Mouse (Mus musculus): ENCODE data around the gene Fat1.

Gene Fat1

DNA sequence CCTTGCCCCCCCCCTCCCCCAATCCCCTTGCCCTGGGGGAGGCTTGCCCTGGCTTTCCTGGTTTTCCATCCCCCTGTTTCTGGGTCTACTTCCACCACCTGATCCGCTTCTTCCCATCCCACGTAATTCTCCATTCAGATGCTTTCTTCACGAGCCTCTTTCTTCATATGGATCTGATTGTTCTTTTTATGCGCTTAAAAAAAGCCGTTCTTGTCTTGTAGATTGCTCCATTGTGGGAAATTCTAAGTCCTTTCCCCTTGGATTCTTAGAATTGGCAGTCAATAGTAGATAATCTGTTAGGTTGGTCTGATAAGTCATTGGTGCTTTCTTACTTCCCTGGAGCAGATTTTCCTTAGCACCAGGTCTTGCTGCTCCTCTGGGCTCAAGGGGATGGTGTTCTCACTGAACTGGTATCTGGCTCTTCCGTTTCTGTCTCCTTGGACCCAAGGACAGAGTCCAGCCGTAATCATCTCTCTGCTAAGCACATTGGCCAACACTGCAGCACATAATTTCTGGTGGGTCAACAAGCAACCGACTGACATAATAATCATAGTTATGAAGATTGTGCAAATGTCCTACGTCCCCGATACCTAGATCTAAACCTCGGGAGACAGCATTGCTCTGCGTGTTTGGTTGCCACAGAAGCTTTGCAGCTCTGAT is 27.5 kb downstream of the Fat1 start:
- DNase-seq, result no peak

GRCm38 (mm10) chr8:44967521-44968039 is 32.3 kb downstream of the Fat1 start:
- DNase-seq, result no peak

DNA sequence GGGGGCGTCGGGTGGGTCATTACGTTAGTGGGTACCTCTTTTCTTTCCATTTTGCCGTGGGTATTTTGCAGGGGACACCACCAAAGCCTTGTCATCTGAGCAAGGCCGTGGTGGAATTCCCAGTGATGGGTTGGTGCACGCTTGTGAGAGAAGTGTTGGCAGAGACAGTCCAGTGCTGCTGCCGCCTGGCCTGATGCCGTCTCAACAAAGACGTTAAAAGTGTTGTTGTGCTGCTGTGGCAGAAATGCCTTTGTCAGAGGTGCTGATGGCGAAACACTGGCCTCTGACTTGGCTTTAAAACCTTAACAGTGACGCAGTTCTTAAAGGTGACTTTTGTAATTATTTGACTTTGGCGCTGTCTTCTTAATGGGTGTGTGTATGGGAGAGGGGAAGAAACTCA is 34.8 kb downstream of the Fat1 start:
- DNase-seq, result no peak

DNA sequence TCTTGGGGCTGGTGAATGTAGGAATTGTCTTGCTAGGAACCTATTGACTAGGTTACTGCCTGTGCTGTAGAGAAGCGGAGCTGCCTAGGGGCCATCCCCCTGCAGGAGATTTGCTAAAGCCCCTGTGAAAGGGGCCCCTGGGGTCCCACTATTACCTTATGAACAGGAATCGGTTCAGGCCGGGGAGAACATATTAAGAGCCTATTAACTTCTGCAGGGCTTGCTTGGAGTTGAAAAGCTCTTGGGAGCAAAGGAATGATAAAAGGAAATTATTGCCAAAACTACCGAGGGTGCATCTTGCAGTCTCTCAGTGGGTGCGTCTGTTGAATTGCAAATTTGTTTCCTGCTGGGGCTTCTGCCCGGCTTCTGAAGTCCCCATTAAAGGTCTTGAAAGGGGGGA is 36.1 kb downstream of the Fat1 start:
- no peak for DNase-seq

- DNase-seq, result no peak
Measured at GRCm38 (mm10) chr8:44971964-44972363, 36.7 kb downstream of the Fat1 start.

- no peak for DNase-seq
Measured at GRCm38 (mm10) chr8:44975113-44975512, 39.9 kb downstream of the Fat1 start.

DNA sequence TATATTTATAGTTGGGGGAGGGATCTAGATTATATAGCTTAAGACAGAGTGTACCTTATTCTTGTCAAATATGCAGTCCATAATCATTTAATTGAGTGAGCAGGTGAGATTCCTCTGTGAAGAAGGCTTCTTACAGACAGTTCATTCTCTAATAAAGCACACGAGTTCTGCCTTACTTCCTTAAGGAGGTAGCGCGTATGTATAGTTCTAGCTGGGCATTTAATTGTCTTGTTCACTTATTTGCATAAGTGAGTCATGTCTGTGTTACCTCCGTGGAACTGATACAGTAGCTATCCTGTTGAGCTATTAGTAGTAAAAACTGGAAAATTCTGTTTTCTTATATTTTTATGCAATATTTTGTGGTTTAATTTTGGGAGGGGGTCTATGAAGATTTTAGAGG is 40.4 kb downstream of the Fat1 start:
- no peak for DNase-seq

DNA sequence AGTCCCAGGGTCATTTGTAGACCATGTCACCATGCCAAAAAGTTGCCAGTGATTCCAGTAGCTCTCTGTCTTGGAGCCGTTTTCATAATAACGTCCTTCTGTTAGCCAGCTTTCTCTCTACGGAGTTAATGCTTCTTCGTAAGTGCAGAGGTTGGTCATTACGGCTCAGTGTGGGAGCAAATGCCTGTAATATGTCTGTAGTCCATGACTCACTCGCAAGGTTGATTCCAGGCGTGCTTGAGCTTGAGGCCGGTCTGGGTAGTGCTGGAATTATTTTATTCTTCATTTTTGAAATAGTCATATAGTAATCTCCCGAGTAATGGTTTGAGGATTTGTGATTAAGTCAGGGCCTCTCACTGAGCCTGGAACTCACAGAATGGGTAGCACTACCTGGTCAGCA is 43.4 kb downstream of the Fat1 start:
- no peak for DNase-seq

DNA sequence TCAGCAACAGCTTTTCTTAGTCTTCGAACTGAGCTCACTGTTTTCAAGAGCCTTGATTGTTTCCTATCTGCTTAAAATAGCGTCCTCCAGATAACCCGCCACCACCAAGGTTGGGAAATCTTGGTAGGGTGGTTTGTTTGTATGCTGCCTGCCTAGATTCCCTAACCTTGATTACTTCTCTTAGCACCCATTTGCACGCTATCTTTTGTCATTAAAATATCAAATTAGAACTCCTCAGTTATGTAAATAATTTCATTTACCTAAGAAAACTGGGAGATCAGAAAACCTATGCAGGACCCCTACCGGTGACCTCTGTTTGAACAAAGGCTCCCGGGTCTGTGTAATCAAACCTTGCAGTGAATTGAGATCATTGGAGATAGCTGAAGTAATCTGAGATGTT is 44.0 kb downstream of the Fat1 start:
- no peak for DNase-seq

DNA sequence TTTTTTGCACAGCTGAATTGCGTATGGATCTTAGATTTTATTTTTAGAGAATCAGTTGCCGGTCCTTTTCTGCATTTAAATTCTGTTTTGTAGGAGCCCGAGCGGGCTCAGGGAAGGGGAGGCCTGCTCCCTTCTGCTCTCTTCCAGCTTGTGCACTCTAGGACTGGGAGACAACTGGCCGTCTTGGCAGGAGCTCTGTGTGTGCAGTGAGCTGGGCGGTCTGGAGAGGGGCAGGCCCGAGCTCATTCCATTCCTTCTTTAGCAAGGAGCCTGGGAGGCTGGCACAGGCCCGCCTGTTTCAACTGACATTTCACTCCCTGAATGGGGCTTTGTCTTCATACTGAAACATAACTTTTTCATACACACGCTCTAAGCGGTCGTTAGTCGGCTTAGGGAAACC is 44.8 kb downstream of the Fat1 start:
- peak; percentile 75 for DNase-seq

DNA sequence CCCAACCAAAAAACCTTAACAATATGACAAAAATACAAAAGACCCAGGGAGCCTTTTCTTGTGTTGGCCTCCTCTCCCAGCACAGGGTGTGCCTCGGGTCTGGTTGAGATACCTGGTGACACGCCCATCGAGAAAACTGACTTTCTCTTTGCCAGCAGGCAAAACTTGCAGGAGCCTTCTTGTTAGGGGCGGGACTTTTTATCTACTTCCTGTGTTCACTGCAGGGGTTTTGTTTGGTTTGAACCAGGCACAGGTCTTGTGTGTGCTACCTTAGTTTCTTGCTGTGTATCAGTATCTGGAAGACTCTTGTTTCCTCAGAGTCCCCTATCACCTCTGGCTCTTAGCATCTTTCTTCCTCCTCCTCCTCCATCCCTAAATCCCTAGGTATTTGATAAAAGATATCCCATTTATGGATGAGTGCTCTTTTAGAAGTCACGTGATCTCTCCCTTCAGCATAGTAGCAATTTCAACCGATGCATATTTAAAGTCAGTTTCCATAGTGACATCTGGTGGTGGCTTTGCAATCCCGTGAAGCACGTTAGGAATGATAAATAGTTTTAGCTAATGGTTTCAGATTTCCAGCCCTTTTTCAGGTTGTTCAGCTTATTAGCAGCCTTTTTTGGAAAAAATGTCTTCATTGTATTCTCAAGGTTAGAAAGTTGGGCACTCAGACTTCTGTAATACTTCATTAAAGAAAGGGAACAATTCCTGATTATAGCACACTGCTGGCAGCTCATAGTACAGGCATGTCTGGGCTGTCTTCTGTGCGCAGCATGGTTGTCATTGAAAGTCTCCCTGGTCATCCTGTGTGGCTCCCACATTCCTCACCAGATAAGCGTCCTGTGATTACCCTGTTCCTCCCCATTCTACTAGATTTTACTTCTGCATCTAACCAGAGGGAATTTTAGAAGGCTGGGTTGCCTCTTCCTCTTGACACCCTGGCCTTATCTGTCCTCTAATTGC is 50.4 kb downstream of the Fat1 start:
- DNase-seq, result peak; percentile 70

- no peak for DNase-seq
Measured at GRCm38 (mm10) chr8:44991700-44992487, 56.6 kb downstream of the Fat1 start.

- DNase-seq, result no peak
Measured at GRCm38 (mm10) chr8:44992664-44993063, 57.4 kb downstream of the Fat1 start.

- no peak for DNase-seq
Measured at GRCm38 (mm10) chr8:44993376-44993775, 58.1 kb downstream of the Fat1 start.

- DNase-seq, result no peak
Measured at GRCm38 (mm10) chr8:44996493-44996892, 61.2 kb downstream of the Fat1 start.

DNA sequence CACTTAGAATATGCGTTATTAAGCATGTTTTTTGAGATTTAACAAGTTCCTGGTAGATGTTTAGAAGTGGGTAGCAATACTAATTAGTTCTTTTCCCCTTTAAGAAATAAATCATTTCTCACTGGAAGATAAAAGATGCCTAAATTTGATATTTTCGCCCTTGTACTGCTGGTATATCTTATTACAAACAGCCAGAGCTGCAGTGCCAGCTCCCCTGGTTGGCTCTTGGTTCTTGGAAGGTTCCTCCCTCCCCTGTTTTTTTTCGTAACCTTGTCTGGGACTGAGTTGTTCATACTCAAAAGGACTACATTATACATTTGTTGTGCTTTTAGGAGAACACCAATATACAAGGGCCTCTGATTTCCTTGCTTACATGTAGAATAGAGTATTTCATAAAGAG is 62.1 kb downstream of the Fat1 start:
- DNase-seq, result no peak

DNA sequence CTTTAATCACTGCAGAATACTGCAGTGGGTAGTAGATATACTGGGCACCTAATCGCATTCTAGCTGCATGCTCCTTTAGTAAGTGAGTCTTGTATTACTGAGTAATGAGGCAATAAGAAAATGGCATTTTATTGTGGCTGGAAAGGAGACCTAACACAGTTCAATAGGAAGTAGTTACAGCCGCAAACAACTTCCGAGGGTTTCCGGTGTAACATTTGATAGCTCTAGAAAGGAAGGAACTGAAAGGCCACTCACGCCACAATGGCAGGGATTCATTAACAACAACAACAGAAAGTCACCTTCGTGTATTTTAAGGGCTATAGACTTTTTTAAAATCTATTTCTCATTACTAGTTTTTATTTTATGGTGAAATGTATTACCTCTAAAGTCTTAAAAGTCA is 62.6 kb downstream of the Fat1 start:
- no peak for DNase-seq

GRCm38 (mm10) chr8:44998275-44998674 is 63.0 kb downstream of the Fat1 start:
- no peak for DNase-seq

GRCm38 (mm10) chr8:44998681-44999277 is 63.5 kb downstream of the Fat1 start:
- peak; percentile 83 for DNase-seq

DNA sequence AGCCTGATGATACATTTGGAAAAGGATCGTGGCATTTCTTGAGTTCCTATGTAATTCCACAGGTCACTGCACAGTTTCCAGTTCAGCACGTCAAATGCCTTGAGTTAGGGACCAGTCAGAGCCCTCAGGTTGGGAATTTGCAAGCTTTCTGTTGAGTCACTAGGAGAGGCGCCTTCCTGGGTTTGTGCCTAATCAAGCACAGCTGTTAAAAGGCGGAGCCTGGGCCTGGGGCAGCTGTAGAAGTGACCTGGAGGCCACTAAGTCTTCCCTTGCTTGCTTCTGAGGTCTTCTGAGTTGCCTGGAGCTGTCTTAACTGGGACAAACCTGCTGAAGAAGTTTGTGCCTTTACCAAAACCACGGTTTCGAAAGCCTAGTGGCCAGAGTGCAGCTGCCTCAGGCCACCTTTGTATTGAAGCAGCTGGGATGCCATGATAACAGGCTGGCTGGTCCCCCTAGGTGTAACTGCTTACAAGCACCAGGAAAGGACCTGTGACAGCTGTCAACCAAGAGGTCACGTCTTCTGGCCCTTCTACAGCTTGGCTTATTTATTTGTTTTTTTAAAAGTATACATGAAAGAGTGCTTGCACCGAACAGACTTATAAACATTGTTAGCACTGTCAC is 66.4 kb downstream of the Fat1 start:
- DNase-seq, result peak; percentile 6

DNA sequence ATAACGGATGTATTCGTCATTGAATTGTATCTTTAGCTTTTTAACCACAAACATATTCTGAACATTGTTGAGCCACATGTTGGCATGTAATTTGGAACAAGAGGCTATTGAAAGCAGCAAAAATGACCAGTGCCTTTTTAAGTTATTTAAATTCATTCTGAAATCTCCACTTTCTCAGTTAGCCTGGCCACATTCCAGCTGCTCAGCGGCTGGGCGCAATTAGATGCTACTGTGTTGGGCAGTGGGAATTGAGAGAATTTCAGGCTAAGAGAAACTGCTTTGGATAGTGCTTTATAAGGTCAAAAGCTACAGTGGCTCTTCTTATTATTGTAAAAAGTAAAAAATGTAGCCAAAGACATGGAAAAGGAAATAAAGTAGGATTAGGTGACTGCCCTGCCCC is 67.4 kb downstream of the Fat1 start:
- no peak for DNase-seq

GRCm38 (mm10) chr8:45004021-45004420 is 68.8 kb downstream of the Fat1 start:
- no peak for DNase-seq

All from cerebellum, adult 9-10 months (tissue).